Mouse (Mus musculus) small intestine, adult 2 months (tissue): ENCODE results near the gene Rbp7. TPM values are rescaled to one million over a fixed set of nuclear protein-coding genes. Genes with fewer than 3 reads are reported as not detected.

Experiments used
- H3K27ac ChIP-seq: fragments of 200-500 bp; 2 replicates; pipeline ENCODE4 v1.5.1; 2012; ENCODE audit warnings: low read depth, low read length, control low read depth, inconsistent platforms; ENCODE audit not compliant: insufficient read depth
- H3K27me3 ChIP-seq: fragments of 200-500 bp; 2 replicates; pipeline ENCODE4 v1.6.1; 2012; ENCODE audit warnings: mild to moderate bottlenecking, moderate library complexity, low read length, inconsistent platforms; ENCODE audit not compliant: control insufficient read depth, insufficient read depth
- H3K36me3 ChIP-seq: fragments of 200-500 bp; 2 replicates; pipeline ENCODE4 v1.6.1; 2012; ENCODE audit warnings: mild to moderate bottlenecking, low read length, control low read depth, inconsistent platforms; ENCODE audit not compliant: control insufficient read depth, insufficient read depth
- H3K4me1 ChIP-seq: fragments of 200-500 bp; 2 replicates; pipeline ENCODE4 v1.6.1; 2012; ENCODE audit warnings: low read length, inconsistent platforms, mixed read lengths; ENCODE audit not compliant: control insufficient read depth, insufficient read depth, insufficient read length
- H3K4me3 ChIP-seq: fragments of 200-500 bp; 2 replicates; pipeline ENCODE4 v1.5.1; 2012; ENCODE audit warnings: low read depth, mild to moderate bottlenecking, control low read depth, inconsistent platforms, low read length, moderate library complexity
- CTCF ChIP-seq: fragments of 200-500 bp; IDR thresholded peaks from 2 replicates; pipeline ENCODE4 v1.5.1; 2012; ENCODE audit warnings: low read depth, mild to moderate bottlenecking, control low read depth, inconsistent platforms, low read length, moderate library complexity, mixed read lengths; ENCODE audit not compliant: insufficient replicate concordance, insufficient read length; ENCODE audit errors: extremely low read depth
- POLR2A ChIP-seq: fragments of 200-500 bp; IDR thresholded peaks from 2 replicates; pipeline ENCODE4 v1.6.1; 2012; ENCODE audit warnings: low read depth, mild to moderate bottlenecking, control low read depth, inconsistent platforms, low read length, moderate library complexity
- WGBS: fragments of 180-500 bp; shearing (Covaris S2); methylation state at CpG from one replicate; pipeline ENCODE4 v1.1.7; 2018; 5-methylcytosine and 5-hydroxymethylcytosine counted together
- polyA plus RNA-seq: library from polyadenylated mRNA; depleted of rRNA; stranded (reverse); fragments of >200 nt; gene quantifications from 2 replicates; pipeline ENCODE4 v1.2.3, GENCODE M21; 2012

The Rbp7 gene
- polyA plus RNA-seq, 1 experiment, result 3.9 TPM

DNA sequence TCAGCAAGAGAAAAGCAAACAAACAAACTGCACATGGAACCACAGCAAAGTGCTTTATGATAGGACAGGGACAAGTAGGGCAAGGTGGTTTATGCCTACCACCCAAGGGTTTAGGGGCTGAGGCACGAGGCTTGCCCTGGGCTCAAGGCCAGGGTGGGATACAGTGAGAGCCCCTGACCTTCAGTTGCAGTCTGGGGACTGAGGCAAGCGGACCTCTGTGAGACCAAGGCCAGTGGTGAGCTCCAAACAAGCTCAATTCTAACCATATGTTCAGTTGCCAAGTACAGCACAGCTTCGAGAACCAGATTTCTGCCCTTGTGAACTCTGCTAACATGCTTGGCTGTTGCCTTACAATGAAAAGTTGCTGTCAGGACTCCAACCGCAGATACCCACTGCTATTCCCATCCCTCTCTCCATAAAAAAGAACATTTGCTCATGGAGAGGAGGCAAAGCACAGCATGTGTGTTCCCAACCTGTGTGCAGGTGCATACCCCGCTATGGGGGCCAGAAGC, 36.9 kb downstream of the Rbp7 start:
- H3K4me3 ChIP-seq, result no peak overlapping the region
- 68% methylated on average over 5 of the region's 5 CpGs for WGBS
- TF ChIP-seq CTCF (no peak), POLR2A (no peak)
- no peaks in the 10 kb centered on the region for H3K27me3 ChIP-seq
- peaks cover 27% of the 10 kb centered on the region for H3K4me1 ChIP-seq
- H3K27ac ChIP-seq, result peak overlapping the region; percentile 1; the same call in 1 of the 2 replicates
- H3K36me3 ChIP-seq, result no peaks in the 10 kb centered on the region

DNA sequence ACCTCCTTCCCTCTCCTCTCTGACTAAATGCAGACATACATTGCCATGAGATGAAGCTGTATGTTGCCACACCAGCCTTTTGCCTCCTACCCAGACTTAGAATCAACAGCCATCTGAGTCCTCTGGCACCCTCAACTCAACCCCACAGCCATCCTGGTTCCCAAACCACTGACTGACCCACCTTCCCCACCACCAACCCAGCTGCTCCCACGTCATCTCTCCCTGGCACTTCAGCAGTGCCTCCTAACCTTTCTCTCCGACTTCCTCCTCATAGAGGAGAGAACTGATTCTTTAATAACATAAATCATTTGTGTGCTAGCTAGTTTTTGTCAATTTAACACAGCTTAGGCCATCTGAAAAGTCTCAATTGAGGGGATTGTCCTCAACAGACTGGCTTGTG, 37.8 kb downstream of the Rbp7 start:
- no peak overlapping the region for H3K4me3 ChIP-seq
- no peaks in the 10 kb centered on the region for H3K27me3 ChIP-seq
- H3K4me1 ChIP-seq, result peaks cover 27% of the 10 kb centered on the region
- TF ChIP-seq POLR2A, result no peak
- no peak for TF ChIP-seq CTCF
- peak overlapping the region; percentile 92 for H3K27ac ChIP-seq
- H3K36me3 ChIP-seq, result peaks cover 4% of the 10 kb centered on the region; the same call in 1 of the 2 replicates
- WGBS, result 75% methylated on average over 2 of the region's 2 CpGs

DNA sequence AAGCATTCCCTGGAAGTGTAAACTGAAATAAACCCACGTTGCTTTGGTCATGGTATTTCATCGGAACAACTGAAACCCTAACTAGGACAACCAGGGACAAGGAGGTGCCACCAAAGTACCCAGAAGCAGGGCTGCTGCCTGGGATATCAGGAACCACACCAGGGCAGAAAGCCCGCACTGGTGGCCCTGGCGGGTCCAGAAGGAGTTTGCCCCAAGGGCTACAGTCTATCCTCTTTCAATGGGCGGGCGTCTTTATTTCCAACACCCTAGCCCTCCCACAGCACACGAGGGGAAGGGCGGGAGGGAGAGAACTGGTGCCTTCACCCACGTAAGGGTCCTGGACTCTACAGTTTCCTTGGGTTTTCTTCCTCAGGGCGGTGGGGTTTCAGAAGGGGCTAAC, 38.4 kb downstream of the Rbp7 start:
- TF ChIP-seq CTCF, result no peak
- no peak for TF ChIP-seq POLR2A
- Histone ChIP-seq H3K36me3 (peaks cover 6% of the 10 kb centered on the region), H3K27ac (peak overlapping the region; percentile 92), H3K27me3 (no peaks in the 10 kb centered on the region), H3K4me3 (no peak overlapping the region), H3K4me1 (peaks cover 25% of the 10 kb centered on the region)
- WGBS, result 51% methylated on average over 10 of the region's 10 CpGs

DNA sequence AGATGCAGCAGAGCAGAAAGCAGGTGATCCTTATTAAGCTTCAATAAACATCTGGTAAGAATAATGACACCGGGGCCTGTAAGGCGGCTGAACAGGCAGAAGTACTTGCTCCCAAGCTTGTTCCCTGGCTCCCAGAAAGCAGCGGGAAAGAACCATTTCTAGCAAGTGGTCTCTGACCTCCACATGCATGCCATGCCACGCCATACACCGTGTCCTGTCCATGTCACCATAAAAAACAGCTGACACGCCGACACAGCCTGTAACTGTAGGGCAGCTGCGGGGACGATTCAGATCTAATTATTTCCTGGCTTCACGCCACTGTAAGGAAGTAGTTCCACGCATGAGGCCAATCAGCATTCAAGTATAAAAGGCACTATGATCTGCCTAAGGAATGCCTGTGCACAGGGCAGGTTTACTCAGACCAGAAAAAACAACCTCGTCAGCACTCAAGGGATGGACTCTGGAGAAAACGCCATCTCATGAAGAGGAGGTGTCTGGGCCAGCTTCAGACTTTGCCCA, 39.1 kb downstream of the Rbp7 start:
- 9% methylated on average over 13 of the region's 13 CpGs for WGBS
- Histone ChIP-seq H3K4me3 (peak overlapping the region; percentile 3; the same call in 1 of the 2 replicates), H3K27ac (peak overlapping the region; percentile 92), H3K4me1 (peaks cover 21% of the 10 kb centered on the region), H3K36me3 (peaks cover 6% of the 10 kb centered on the region), H3K27me3 (no peaks in the 10 kb centered on the region)
- TF ChIP-seq CTCF, result no peak
- no peak for TF ChIP-seq POLR2A

DNA sequence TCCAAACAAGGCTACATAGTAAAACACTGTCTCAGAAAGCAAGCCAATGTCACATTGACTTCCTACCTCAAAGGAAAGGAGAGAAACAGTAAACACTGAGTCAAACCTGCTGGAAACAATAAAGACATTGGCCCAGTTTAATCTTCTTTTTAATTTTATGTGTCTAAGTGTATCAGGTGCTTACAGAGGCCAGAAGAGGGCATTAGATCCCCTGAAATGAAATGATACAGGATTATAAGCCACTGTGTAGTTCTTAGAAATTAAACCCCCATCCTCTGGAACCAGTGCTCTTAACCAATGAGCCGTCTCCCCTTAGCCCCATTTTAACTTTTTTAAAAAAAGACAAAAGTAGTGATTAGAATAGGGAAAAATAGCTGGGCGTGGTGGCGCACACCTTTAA, 40.5 kb downstream of the Rbp7 start:
- Histone ChIP-seq H3K27ac (no peak overlapping the region), H3K36me3 (peaks cover 6% of the 10 kb centered on the region), H3K27me3 (no peaks in the 10 kb centered on the region), H3K4me1 (peaks cover 21% of the 10 kb centered on the region), H3K4me3 (no peak overlapping the region)
- TF ChIP-seq POLR2A (no peak), CTCF (no peak)
- WGBS, result 97% methylated on average over 3 of the region's 3 CpGs

DNA sequence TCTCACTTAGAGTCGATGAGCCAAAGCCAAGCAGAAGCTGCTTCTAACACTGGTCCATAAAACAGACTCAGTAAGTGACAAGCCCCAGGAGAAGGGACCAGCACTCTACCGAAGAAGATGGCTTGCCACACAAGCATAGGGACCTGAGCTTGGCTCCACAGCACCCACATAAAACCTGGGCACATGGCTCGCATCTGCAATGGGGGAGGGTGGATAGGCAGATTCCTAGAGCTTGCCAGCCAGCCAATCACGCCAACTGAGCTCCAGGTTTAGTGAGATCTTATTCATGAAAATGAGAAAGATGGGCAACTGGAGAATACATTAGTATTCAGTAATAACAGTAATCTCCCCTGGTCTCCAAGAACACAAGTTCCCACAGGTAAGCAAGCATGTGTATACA, 45.0 kb downstream of the Rbp7 start:
- H3K4me3 ChIP-seq, result no peak overlapping the region
- peaks cover 8% of the 10 kb centered on the region; the same call in 1 of the 2 replicates for H3K4me1 ChIP-seq
- H3K36me3 ChIP-seq, result peaks cover 6% of the 10 kb centered on the region
- no peak overlapping the region for H3K27ac ChIP-seq
- TF ChIP-seq POLR2A (no peak), CTCF (no peak)
- 90% methylated on average over 4 of the region's 4 CpGs for WGBS
- no peaks in the 10 kb centered on the region for H3K27me3 ChIP-seq

DNA sequence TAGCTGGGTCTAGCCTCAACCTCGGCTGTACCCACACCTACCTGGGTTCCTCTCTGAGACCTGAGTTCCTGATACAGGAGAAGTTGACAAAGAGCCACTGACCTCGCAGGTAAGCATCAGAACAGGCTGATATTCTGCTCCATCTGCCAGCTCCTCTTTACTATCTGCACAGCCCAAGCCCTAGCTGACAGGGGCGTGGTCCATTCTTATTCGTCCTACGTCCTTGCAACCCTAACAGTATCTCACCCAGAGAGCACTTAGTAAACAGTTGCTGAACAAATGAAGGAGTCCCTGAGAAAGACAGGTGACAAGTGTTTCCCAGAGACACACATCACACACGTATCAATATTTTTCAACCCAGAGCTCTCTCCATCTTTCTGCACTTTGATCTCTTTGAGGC, 46.4 kb downstream of the Rbp7 start:
- Histone ChIP-seq H3K27ac (peak overlapping the region; percentile 35; the same call in 1 of the 2 replicates), H3K36me3 (peaks cover 6% of the 10 kb centered on the region), H3K4me1 (peaks cover 19% of the 10 kb centered on the region), H3K4me3 (no peak overlapping the region), H3K27me3 (no peaks in the 10 kb centered on the region)
- WGBS, result 60% methylated on average over 6 of the region's 6 CpGs
- TF ChIP-seq POLR2A (no peak), CTCF (no peak)

DNA sequence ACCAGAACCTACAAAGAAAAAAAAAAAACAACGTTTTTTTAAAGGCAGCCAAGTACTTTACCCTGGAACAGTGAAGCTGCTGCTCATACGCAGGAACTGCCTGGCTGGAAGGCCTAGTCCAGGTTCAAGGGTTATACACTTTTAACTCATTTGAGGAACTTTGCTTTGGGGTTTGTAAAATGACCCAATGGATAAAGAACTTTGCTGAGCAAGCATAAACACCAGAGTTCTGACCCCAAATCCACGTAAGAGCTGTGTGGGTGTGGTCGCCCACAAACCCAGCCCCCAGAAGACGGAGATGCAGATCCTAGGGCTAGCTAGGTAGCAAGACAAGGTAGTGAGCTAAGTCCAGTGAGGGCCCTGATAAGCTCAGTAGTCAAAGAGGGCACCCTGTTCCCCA, 47.3 kb downstream of the Rbp7 start:
- peaks cover 24% of the 10 kb centered on the region for H3K4me1 ChIP-seq
- peak overlapping the region; percentile 35; the same call in 1 of the 2 replicates for H3K27ac ChIP-seq
- no peaks in the 10 kb centered on the region for H3K27me3 ChIP-seq
- 49% methylated on average over 5 of the region's 5 CpGs for WGBS
- peaks cover 4% of the 10 kb centered on the region for H3K36me3 ChIP-seq
- no peak overlapping the region for H3K4me3 ChIP-seq
- TF ChIP-seq POLR2A (no peak), CTCF (no peak)
